Mouse (Mus musculus) megakaryocyte, embryonic 14.5 days (primary cell): ENCODE results near the gene Slc16a10. TPM values are rescaled to one million over a fixed set of nuclear protein-coding genes. Genes with fewer than 3 reads are reported as not detected.

Source experiments
- H3K27me3 ChIP-seq: replicated peaks from 2 replicates; pipeline ENCODE3; 2012; ENCODE audit warnings: inconsistent platforms
- H3K36me3 ChIP-seq: replicated peaks from 2 replicates; pipeline ENCODE3; 2012; ENCODE audit warnings: low read length, inconsistent platforms, mixed read lengths
- H3K4me1 ChIP-seq: 2 replicates; pipeline ENCODE4 v1.6.1; 2012; ENCODE audit warnings: inconsistent platforms
- H3K4me3 ChIP-seq: replicated peaks from 2 replicates; pipeline ENCODE3; 2012; ENCODE audit warnings: moderate library complexity, mild to moderate bottlenecking, inconsistent platforms
- H3K9me3 ChIP-seq: 2 replicates; pipeline ENCODE4 v1.6.1; 2012; ENCODE audit warnings: inconsistent platforms
- FLI1 ChIP-seq: IDR thresholded peaks from 2 replicates; pipeline ENCODE4 v1.6.1; 2012; ENCODE audit warnings: low read length, inconsistent platforms, mixed read lengths
- GATA1 ChIP-seq: IDR thresholded peaks from 3 replicates; pipeline ENCODE4 v1.6.1; 2012; ENCODE audit warnings: mixed read lengths, low read length, inconsistent platforms, borderline replicate concordance
- polyA plus RNA-seq: library from polyadenylated mRNA; stranded (reverse); fragments of >175 nt; gene quantifications from 2 replicates; pipeline ENCODE4 v1.2.3, GENCODE M21; 2012; ENCODE audit warnings: low replicate concordance; ENCODE audit not compliant: insufficient read depth

The Slc16a10 gene
- polyA plus RNA-seq, 1 experiment, result 7.0 TPM

DNA sequence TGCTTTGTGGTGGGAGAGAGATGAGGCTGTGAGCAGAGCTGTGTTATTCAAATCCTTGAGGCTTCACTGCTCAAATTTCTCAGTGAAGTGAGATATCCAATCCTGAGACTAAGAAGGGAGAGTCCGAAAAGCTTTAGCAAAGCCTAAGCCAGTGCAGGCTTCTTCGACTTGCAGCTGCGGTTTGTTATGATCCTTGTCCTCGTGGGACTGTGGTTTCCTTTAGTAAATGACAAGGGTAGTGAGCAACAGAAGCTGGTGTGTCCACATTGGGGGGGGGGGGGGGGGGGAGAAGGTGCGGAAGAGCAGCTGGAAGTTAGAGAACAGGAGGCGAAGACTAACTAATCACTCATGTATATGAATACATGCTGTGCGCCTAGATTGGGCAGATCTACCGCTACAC, 29.2 kb upstream of the Slc16a10 start:
- Histone ChIP-seq H3K4me3 (peak overlapping the region; percentile 85), H3K36me3 (peaks cover 3% of the 10 kb centered on the region), H3K4me1 (peaks cover 61% of the 10 kb centered on the region), H3K27me3 (peaks cover 4% of the 10 kb centered on the region), H3K9me3 (0 out of 2 replicates have a peak, but pooled peaks cover 2% of the 10 kb centered on the region)
- TF ChIP-seq GATA1 (no peak), FLI1 (no peak)

DNA sequence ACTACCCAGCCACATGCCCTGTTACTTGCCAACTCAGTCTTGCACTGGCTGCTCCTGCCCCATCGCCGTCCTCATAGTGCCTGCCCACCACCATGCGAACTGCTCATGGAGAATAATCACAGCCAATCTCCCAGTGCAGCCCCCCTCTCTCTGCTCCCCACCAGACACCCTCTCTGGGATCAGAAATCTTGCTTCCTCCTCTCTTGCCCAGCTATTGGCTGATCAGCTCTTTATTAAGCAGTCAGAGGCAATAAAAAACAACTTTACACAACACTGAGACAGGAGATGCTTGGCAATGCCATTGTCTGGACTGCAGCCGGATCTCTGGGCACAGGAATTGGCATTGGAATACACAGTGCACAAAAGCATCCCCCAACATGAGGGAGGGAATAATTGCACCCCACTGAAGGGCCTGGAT, 28.1 kb upstream of the Slc16a10 start:
- H3K4me3 ChIP-seq, result no peak overlapping the region
- peaks cover 4% of the 10 kb centered on the region for H3K27me3 ChIP-seq
- H3K9me3 ChIP-seq, result 0 out of 2 replicates have a peak, but pooled peaks cover 2% of the 10 kb centered on the region
- TF ChIP-seq FLI1, result no peak
- TF ChIP-seq GATA1, result no peak
- H3K4me1 ChIP-seq, result peaks cover 70% of the 10 kb centered on the region
- H3K36me3 ChIP-seq, result peaks cover 3% of the 10 kb centered on the region

- Histone ChIP-seq H3K4me1 (peaks cover 71% of the 10 kb centered on the region), H3K27me3 (peaks cover 4% of the 10 kb centered on the region), H3K4me3 (no peak overlapping the region), H3K36me3 (peaks cover 3% of the 10 kb centered on the region), H3K9me3 (0 out of 2 replicates have a peak, but pooled peaks cover 2% of the 10 kb centered on the region)
- no peak for TF ChIP-seq GATA1
- no peak for TF ChIP-seq FLI1
Observed at GRCm38 (mm10) chr10:40169566-40169965, 27.5 kb upstream of the Slc16a10 start.

DNA sequence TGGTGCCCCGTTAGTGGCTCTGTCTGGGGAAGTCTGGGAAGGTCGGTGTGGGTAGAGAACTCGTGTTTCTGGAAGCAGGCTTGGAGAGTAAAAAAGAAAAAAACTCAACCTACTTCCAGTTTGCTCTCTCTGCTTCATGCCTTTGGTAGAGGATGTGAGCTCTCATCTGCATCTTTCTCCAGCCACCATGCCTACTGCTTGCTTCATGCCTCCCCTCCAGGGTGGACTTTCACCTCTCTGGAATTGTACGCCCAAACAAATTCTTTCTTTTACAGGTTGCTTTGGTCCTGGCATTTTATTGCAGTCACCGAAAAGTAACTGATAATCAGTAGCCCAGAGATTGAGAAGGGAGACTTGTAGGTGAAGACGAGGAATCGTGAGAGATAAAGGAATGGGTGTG, 27.0 kb upstream of the Slc16a10 start:
- Histone ChIP-seq H3K4me3 (no peak overlapping the region), H3K27me3 (peaks cover 4% of the 10 kb centered on the region), H3K9me3 (0 out of 2 replicates have a peak, but pooled peaks cover 2% of the 10 kb centered on the region), H3K4me1 (peaks cover 72% of the 10 kb centered on the region), H3K36me3 (peaks cover 3% of the 10 kb centered on the region)
- TF ChIP-seq FLI1, result no peak
- no peak for TF ChIP-seq GATA1

- peaks cover 7% of the 10 kb centered on the region for H3K36me3 ChIP-seq
- H3K27me3 ChIP-seq, result peaks cover 3% of the 10 kb centered on the region
Observed at GRCm38 (mm10) chr10:40164421-40165386, 22.6 kb upstream of the Slc16a10 start.

GRCm38 (mm10) chr10:40163914-40164313, 21.9 kb upstream of the Slc16a10 start:
- TF ChIP-seq FLI1 (no peak), GATA1 (no peak)
- no peaks in the 10 kb centered on the region for H3K27me3 ChIP-seq
- peaks cover 7% of the 10 kb centered on the region for H3K36me3 ChIP-seq
- H3K4me3 ChIP-seq, result no peak overlapping the region
- H3K9me3 ChIP-seq, result 0 out of 2 replicates have a peak, but pooled peaks cover 2% of the 10 kb centered on the region
- peaks cover 54% of the 10 kb centered on the region for H3K4me1 ChIP-seq

More at GRCm38 (mm10) chr10:40164421-40165386, 22.6 kb upstream of the Slc16a10 start:
- no peak for TF ChIP-seq FLI1
- TF ChIP-seq GATA1, result no peak
- H3K4me3 ChIP-seq, result peak overlapping the region; percentile 89
- 0 out of 2 replicates have a peak, but pooled peaks cover 2% of the 10 kb centered on the region for H3K9me3 ChIP-seq
- peaks cover 62% of the 10 kb centered on the region for H3K4me1 ChIP-seq

DNA sequence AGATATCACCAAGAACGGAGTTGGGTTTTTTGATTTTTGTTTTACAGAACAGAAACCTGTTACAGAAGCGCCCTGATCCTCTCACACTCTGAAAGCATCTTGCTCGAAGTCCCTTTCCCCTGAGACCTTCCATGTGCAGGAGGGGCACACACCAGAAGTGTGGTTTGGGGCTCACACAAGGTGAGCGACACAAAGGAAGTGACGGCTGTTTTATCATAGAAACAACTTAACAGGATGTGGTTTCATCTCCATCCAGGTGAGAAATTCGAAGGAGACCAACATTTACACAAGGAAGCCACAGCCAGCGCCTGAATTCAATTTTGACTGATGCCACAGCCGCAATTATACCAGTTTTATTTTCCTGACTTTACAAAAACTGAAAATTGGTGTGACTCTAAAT, 21.3 kb upstream of the Slc16a10 start:
- H3K4me1 ChIP-seq, result peaks cover 51% of the 10 kb centered on the region
- H3K36me3 ChIP-seq, result peaks cover 7% of the 10 kb centered on the region
- no peak overlapping the region for H3K4me3 ChIP-seq
- TF ChIP-seq FLI1, result no peak
- TF ChIP-seq GATA1, result no peak
- H3K27me3 ChIP-seq, result no peaks in the 10 kb centered on the region
- H3K9me3 ChIP-seq, result 0 out of 2 replicates have a peak, but pooled peaks cover 2% of the 10 kb centered on the region

- H3K4me1 ChIP-seq, result peaks cover 54% of the 10 kb centered on the region
- no peak for TF ChIP-seq FLI1
- H3K4me3 ChIP-seq, result no peak overlapping the region
- peaks cover 7% of the 10 kb centered on the region for H3K36me3 ChIP-seq
- no peaks in the 10 kb centered on the region for H3K27me3 ChIP-seq
- 0 out of 2 replicates have a peak, but pooled peaks cover 2% of the 10 kb centered on the region for H3K9me3 ChIP-seq
Observed at GRCm38 (mm10) chr10:40161701-40162255, 19.7 kb upstream of the Slc16a10 start.

DNA sequence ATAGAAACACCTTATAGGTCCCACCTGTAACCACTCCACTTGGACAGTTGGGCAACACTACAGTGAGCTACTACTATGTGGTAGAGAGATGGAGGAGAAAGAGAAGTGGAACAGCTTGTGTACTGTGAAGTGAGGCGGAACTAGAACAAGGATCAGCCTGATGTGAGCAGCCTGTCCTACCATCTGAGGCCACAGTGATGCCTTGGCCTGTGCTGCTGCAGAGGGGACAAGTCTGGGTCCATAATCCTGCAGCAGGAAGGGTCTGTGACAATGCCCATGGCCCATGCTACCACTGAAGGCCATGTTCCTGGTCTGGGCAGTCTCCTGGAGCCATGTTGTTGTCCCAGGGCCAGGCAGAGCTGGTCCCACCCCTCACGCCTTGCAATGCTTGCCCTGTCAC, 19.2 kb upstream of the Slc16a10 start:
- Histone ChIP-seq H3K4me3 (peak overlapping the region; percentile 35), H3K27me3 (no peaks in the 10 kb centered on the region), H3K4me1 (peaks cover 52% of the 10 kb centered on the region), H3K36me3 (peaks cover 5% of the 10 kb centered on the region), H3K9me3 (no peaks in the 10 kb centered on the region)
- TF ChIP-seq GATA1, result no peak
- no peak for TF ChIP-seq FLI1

DNA sequence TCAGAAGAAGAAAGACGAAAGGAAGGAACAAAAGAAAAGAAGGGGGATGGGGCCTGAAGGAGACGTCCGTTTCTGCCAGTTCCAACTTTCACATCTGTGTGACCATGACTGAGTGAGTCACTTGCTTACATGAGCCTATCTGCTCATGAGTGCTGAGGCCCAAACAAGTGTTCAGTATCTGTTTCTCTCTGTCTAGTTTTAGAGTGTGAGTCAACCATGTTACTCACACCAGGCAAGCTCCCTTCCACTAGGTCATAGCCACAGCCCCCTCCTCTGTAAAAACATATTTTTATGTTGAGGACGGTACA, 10.4 kb upstream of the Slc16a10 start:
- Histone ChIP-seq H3K4me3 (no peak overlapping the region), H3K9me3 (no peaks in the 10 kb centered on the region), H3K27me3 (no peaks in the 10 kb centered on the region), H3K4me1 (peaks cover 26% of the 10 kb centered on the region), H3K36me3 (no peaks in the 10 kb centered on the region)
- no peak for TF ChIP-seq FLI1
- TF ChIP-seq GATA1, result no peak
